Mouse (Mus musculus): ENCODE data around the gene Gm17428.

GRCm38 (mm10) chr14:54944939-54945338 is 31.8 kb upstream of the Gm17428 start:
- TF ChIP-seq CTCF (IDR thresholded peaks at IDR 0.05; ENCODE audit: insufficient read depth, low read length) (no peak), POLR2A (IDR thresholded peaks at IDR 0.05; ENCODE audit: borderline replicate concordance, extremely low read depth, low read depth, low read length) (no peak)
